Mouse (Mus musculus) liver, embryonic 11.5 days (tissue): ENCODE data around the gene Fhad1. TPM values are rescaled to one million over a fixed set of nuclear protein-coding genes. Genes with fewer than 3 reads are reported as not detected.

Experiments used
- ATAC-seq: fragments of 200-750 bp; cut with Nextera tagmentation; replicated peaks from 2 replicates; pipeline ENCODE4 v1.8.0; 2017; ENCODE audit warnings: moderate number of reproducible peaks, mild to moderate bottlenecking, moderate TSS enrichment, moderate library complexity; ENCODE audit not compliant: low FRiP score
- DNase-seq: peaks from one replicate; pipeline ENCODE4 v3.0.0-alpha.2; 2017; ENCODE audit warnings: low spot score
- H3K27ac ChIP-seq: fragments of 300-500 bp; sonication (generic); 2 replicates; pipeline ENCODE4 v1.5.1; 2014; ENCODE audit warnings: mild to moderate bottlenecking, low read depth, low read length, control low read depth
- H3K27me3 ChIP-seq: fragments of 300-500 bp; sonication (generic); replicated peaks from 2 replicates; pipeline ENCODE4 v1.6.1; 2014; ENCODE audit warnings: low read length, mixed read lengths; ENCODE audit not compliant: control insufficient read depth, insufficient read depth
- H3K36me3 ChIP-seq: fragments of 300-500 bp; sonication (generic); 2 replicates; pipeline ENCODE4 v1.6.1; 2014; ENCODE audit warnings: mild to moderate bottlenecking, low read length, moderate library complexity, mixed read lengths; ENCODE audit not compliant: control insufficient read depth, insufficient read depth
- H3K4me1 ChIP-seq: fragments of 300-500 bp; sonication (generic); replicated peaks from 2 replicates; pipeline ENCODE4 v1.6.1; 2014; ENCODE audit warnings: low read length, mixed read lengths; ENCODE audit not compliant: control insufficient read depth, insufficient read depth
- H3K4me2 ChIP-seq: fragments of 300-500 bp; sonication (generic); 2 replicates; pipeline ENCODE4 v1.6.1; 2014; ENCODE audit warnings: mild to moderate bottlenecking, control low read depth, moderate library complexity
- H3K4me3 ChIP-seq: fragments of 300-500 bp; sonication (generic); 2 replicates; pipeline ENCODE4 v1.5.1; 2014; ENCODE audit warnings: low read depth, low read length, control low read depth
- H3K9ac ChIP-seq: fragments of 300-500 bp; sonication (generic); 2 replicates; pipeline ENCODE4 v1.6.1; 2014; ENCODE audit warnings: low read depth, low read length, control low read depth
- H3K9me3 ChIP-seq: fragments of 300-500 bp; sonication (generic); 2 replicates; pipeline ENCODE4 v1.6.1; 2016; ENCODE audit warnings: low read length, inconsistent platforms, mixed read lengths; ENCODE audit not compliant: control insufficient read depth
- WGBS: fragments of 180-500 bp; shearing (Covaris S2); extraction: QIAGEN DNeasy Blood & Tissue Kit; methylation state at CpG from one replicate; pipeline ENCODE4 v1.1.7; 2014; 5-methylcytosine and 5-hydroxymethylcytosine counted together
- polyA plus RNA-seq: library from polyadenylated mRNA; unstranded; fragments of >200 nt; fragmentation: Nextera tagmentation; extraction: Ambion mirVana; gene quantifications from 2 replicates; pipeline ENCODE4 v1.2.1, GENCODE M21; 2014

Fhad1 gene
- polyA plus RNA-seq, 1 experiment from 2014 or later: 1.8 TPM

DNA sequence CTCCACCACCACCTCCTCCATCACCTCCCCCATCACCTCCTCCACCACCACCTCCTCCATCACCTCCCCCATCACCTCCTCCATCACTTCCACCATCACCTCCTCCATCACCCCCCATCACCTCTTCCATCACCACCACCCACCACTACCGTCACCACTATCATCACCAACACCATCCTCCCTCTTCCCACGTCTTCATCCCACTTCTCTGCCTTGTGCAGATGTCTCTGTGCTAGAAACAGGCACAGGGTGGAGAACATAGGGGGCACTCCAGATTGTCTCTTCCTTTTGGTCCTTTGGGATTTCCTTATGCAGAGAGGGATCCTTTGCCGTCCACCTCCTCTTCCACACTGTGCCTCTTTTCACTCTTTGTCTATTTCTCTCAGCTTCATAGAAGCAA lies 66.1 kb downstream of the Fhad1 start:
- H3K9me3 ChIP-seq: no peaks in the 10 kb centered on the region
- 0 out of 2 replicates have a peak, but pooled peaks cover under 1% of the 10 kb centered on the region for H3K4me1 ChIP-seq
- H3K9ac ChIP-seq: no peak overlapping the region
- no peaks in the 10 kb centered on the region for H3K36me3 ChIP-seq
- DNase-seq (no peak), ATAC-seq (no peak)
- WGBS: 63% methylated on average over 3 of the region's 3 CpGs
- no peak overlapping the region for H3K4me3 ChIP-seq
- H3K27me3 ChIP-seq: peaks cover 3% of the 10 kb centered on the region; the same call in 1 of the 2 replicates
- H3K27ac ChIP-seq: no peak overlapping the region
- H3K4me2 ChIP-seq: no peak overlapping the region

DNA sequence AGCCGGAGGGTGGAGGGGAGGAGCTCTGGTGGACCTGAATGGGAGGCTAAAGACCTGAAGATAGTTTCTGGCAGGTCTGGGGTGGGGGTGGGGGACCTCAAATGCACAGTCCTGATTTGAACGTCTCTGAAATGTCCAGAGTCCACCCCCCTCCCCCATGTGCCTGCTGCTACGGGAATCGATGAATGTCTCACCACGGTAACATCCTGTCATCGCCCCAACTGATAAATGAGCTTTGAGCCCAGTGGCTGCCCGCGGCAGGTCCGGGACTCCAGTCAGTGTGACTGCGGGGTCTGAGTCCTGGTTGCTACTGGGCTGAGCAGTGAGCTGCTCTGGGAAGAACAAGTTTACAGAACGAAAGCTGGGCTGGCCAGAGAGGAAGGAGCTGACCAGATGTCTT lies 72.5 kb downstream of the Fhad1 start:
- Histone ChIP-seq H3K36me3 (no peaks in the 10 kb centered on the region), H3K27ac (peak overlapping the region; percentile 38; the same call in 1 of the 2 replicates), H3K4me3 (no peak overlapping the region), H3K4me1 (peaks cover 8% of the 10 kb centered on the region), H3K9ac (no peak overlapping the region), H3K9me3 (no peaks in the 10 kb centered on the region), H3K27me3 (no peaks in the 10 kb centered on the region), H3K4me2 (no peak overlapping the region)
- 27% methylated on average over 11 of the region's 11 CpGs for WGBS
- ATAC-seq (peak; percentile 60), DNase-seq (no peak)

DNA sequence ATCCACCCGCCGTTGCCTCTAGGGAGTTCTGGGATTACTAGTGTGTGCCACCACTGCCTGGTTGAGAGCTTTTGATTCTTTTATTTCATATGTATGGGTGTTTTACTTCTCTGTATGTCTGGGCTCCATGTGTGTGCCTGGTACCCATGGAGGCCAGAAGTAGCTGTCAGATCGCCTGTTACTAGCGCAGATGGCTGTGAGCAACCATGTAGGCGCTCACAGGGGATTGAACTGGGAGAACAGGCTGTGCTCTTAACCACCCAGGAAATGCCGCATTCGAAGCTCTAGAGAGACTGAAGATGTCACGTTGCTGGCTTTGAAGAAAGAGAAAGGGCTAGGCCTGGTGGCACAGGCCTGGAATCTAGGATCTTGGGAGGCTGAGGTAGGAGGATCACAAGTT lies 73.6 kb downstream of the Fhad1 start:
- WGBS: 81% methylated on average over 8 of the region's 8 CpGs
- peak overlapping the region; percentile 13; the same call in 1 of the 2 replicates for H3K27ac ChIP-seq

DNA sequence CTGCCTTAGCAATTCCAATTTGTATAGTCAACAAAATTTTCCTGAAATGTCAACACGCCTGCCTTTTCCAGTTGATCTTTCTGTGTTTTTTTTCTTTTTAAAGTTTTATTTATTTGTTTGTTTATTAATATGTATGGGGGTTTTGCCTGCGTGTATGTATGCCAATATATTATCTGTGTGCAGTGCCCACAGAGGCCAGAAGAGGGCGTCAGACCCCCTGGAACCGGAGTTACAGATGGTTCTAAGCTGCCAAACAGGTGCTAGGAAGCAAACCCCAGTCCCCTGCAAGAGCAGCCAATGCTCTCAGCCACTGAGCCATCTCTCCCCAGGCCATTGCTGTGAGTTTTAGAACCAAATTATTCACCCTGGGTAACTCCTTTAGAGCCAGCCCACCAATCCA lies 76.3 kb downstream of the Fhad1 start:
- 70% methylated on average over 4 of the region's 4 CpGs for WGBS
- Histone ChIP-seq H3K9me3 (no peaks in the 10 kb centered on the region), H3K4me1 (peaks cover 8% of the 10 kb centered on the region), H3K36me3 (no peaks in the 10 kb centered on the region), H3K4me3 (no peak overlapping the region), H3K27ac (no peak overlapping the region), H3K27me3 (no peaks in the 10 kb centered on the region), H3K9ac (no peak overlapping the region), H3K4me2 (no peak overlapping the region)
- DNase-seq (no peak), ATAC-seq (no peak)

More for the DNA sequence above, 73.6 kb downstream of the Fhad1 start:
- DNase-seq: no peak
- H3K9ac ChIP-seq: no peak overlapping the region
- H3K4me1 ChIP-seq: peaks cover 8% of the 10 kb centered on the region
- H3K4me3 ChIP-seq: no peak overlapping the region
- no peak for ATAC-seq
- no peaks in the 10 kb centered on the region for H3K27me3 ChIP-seq
- H3K36me3 ChIP-seq: no peaks in the 10 kb centered on the region
- H3K4me2 ChIP-seq: no peak overlapping the region
- H3K9me3 ChIP-seq: no peaks in the 10 kb centered on the region

DNA sequence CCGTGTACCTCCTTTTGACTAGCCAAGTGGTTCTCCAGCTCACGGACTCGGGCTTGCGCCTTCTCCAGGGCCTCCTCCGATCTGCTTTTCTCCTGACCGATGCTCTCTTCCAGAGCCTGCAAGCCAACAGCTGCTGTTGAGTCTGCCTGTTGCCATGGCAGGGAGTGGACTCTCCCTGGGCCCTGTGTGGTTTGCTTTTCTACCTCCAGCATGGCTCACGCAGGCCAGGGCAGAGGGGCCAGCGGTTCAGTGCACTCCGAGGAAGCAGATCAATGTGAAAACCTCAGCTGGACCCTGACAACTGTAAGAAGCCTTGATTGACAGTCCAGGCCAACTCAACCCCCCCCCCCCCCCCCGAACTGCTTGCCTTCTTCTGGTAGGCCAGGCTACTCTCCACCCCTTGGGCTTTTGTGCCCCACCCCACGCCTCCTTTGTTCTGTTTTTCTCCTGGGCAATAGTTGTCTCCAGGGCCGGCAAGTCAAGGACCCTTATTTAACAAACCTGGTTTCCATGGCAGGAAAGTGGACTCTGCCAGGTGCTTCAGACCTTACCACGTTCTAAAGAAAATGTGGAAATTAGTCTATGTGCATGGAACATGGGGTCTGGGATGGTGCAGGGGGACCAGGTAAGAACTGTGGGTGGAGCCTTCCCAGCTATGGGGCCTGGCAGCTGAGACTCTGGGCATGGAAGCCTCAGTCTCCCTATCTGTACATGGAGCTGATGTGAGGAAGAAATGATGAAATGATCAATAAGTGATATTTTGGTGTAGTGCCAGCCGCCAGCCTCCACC lies 81.9 kb downstream of the Fhad1 start:
- no peaks in the 10 kb centered on the region for H3K27me3 ChIP-seq
- H3K9ac ChIP-seq: no peak overlapping the region
- no peaks in the 10 kb centered on the region for H3K36me3 ChIP-seq
- H3K4me1 ChIP-seq: 0 out of 2 replicates have a peak, but pooled peaks cover 2% of the 10 kb centered on the region
- H3K27ac ChIP-seq: no peak overlapping the region
- H3K9me3 ChIP-seq: no peaks in the 10 kb centered on the region
- ATAC-seq (0 out of 2 replicates have a peak, but pooled peaks have one; percentile 55), DNase-seq (no peak)
- H3K4me2 ChIP-seq: no peak overlapping the region
- H3K4me3 ChIP-seq: no peak overlapping the region
- 73% methylated on average over 14 of the region's 14 CpGs for WGBS

DNA sequence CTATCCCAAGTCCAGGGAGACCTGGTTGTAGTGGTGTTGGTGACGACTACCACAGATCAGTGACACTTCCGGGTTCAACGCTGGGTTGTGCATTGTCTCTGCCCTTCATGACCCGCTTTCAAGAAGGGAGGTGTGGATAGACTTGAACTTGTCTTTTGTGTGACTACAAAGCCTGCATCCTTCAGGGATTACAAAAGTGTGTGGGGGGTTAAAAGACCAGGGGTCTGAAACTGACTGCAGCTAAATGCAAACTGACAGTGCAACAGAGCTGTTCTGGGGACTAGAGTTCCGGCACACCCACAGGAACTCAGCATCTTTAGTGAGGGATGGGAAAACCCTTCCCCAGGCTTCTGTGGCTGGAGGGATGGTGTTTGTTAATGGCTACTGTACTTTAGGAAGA lies 83.4 kb downstream of the Fhad1 start:
- DNase-seq (no peak), ATAC-seq (no peak)
- Histone ChIP-seq H3K4me1 (0 out of 2 replicates have a peak, but pooled peaks cover 2% of the 10 kb centered on the region), H3K9me3 (no peaks in the 10 kb centered on the region), H3K4me2 (no peak overlapping the region), H3K36me3 (no peaks in the 10 kb centered on the region), H3K4me3 (no peak overlapping the region), H3K9ac (no peak overlapping the region), H3K27me3 (no peaks in the 10 kb centered on the region), H3K27ac (no peak overlapping the region)
- 88% methylated on average over 5 of the region's 5 CpGs for WGBS

DNA sequence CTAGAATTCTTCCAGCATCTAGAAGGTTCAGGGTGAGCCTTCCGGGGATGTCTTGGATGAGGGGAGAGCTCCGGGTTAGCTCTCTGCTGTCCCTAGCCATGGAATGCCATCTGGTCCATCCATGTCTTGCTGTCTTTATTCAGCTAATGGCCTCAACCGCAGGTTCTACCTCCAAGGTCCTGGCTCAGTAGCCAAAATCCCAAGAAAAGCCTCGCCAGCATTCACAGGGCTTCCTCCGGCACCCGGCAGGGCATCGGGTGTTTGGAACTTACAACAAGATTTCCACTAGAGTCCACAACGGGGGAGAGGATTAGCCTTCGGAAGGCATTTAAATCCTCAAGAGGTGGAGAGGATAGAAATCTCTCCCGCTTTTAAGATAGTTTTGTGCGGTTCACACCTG lies 84.9 kb downstream of the Fhad1 start:
- ATAC-seq: no peak
- H3K9me3 ChIP-seq: no peaks in the 10 kb centered on the region
- no peak overlapping the region for H3K27ac ChIP-seq
- no peak overlapping the region for H3K4me2 ChIP-seq
- no peak for DNase-seq
- WGBS: 76% methylated on average over 11 of the region's 11 CpGs
- H3K4me3 ChIP-seq: no peak overlapping the region
- H3K36me3 ChIP-seq: no peaks in the 10 kb centered on the region
- 0 out of 2 replicates have a peak, but pooled peaks cover 2% of the 10 kb centered on the region for H3K4me1 ChIP-seq
- H3K27me3 ChIP-seq: no peaks in the 10 kb centered on the region
- H3K9ac ChIP-seq: no peak overlapping the region

DNA sequence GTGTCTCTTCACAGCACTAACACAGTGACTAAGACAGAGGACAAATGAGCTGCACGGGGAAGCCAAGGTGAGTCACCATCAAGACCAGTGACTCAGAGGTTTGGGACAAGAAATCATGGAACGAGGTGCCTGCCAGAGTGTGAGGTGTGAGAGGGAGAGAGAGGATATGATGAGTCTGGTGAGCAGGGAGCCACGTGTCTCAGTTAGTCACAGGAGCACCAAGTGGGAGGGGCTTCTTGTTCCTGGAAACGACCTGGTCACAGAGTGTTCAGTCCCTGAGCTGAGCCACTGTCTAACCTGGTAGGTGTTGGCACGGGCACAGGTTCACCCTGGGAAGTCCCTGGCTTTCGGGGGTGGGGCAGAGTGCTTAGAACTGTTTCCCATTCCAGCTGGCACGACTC lies 86.0 kb downstream of the Fhad1 start:
- Histone ChIP-seq H3K4me3 (no peak overlapping the region), H3K4me2 (no peak overlapping the region), H3K9ac (no peak overlapping the region), H3K4me1 (0 out of 2 replicates have a peak, but pooled peaks cover 2% of the 10 kb centered on the region), H3K36me3 (no peaks in the 10 kb centered on the region), H3K27ac (no peak overlapping the region), H3K9me3 (no peaks in the 10 kb centered on the region), H3K27me3 (no peaks in the 10 kb centered on the region)
- 65% methylated on average over 7 of the region's 7 CpGs for WGBS
- no peak for DNase-seq
- no peak for ATAC-seq

DNA sequence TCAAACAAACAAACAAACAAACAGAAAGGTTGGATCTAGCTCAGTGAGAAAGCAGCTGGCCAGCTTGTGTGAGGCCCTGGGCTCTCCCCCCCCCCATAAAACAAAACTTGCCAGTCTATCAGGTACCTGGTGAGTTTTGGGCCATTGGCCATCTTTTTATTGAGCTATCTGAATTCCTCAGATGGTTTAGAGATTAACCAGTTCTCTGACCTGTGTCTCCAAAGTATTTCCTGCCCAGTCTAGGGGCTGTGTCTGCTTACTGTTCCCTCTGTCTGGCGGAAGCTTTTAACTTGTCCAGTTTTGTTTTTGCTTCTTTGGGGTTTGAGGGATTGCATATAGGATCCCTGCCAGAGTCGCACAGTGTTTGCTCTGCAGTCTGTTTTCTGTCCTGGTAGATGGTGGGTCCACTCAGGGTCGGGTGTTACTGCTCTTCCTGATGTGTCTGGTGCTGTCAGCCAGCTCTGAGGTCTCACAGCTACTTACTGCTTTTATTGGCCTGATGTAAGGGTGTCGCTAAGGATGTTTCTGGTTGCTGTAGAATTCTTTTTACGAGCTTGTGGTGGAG lies 89.0 kb downstream of the Fhad1 start:
- no peaks in the 10 kb centered on the region for H3K9me3 ChIP-seq
- H3K4me3 ChIP-seq: no peak overlapping the region
- H3K9ac ChIP-seq: no peak overlapping the region
- H3K36me3 ChIP-seq: no peaks in the 10 kb centered on the region
- no peak for DNase-seq
- no peaks in the 10 kb centered on the region for H3K27me3 ChIP-seq
- 60% methylated on average over 5 of the region's 5 CpGs for WGBS
- H3K4me1 ChIP-seq: no peaks in the 10 kb centered on the region
- no peak overlapping the region for H3K27ac ChIP-seq
- H3K4me2 ChIP-seq: no peak overlapping the region
- ATAC-seq: no peak
